Mouse (Mus musculus): ENCODE results near the gene 1500015O10Rik. TPM values are rescaled to one million over a fixed set of nuclear protein-coding genes. Genes with fewer than 3 reads are reported as not detected.

1500015O10Rik gene
- 1.1 TPM in 1 of 2 replicates, not detected in the other for polyA plus RNA-seq (2012; ENCODE audit: insufficient read depth, insufficient read length, missing spikeins)

GRCm38 (mm10) chr1:43730491-43730924 lies at the start of gene 1500015O10Rik:
1500015O10Rik (plus strand) TSS chr1:43730602.
- H3K4me1 ChIP-seq (ENCODE audit: control insufficient read depth, insufficient read depth, insufficient read length, low read length) = no peaks in the 10 kb centered on the region; the same call in 1 of the 2 replicates
- H3K27ac ChIP-seq (replicated peaks; ENCODE audit: low read depth, low read length) = no peak within 1 kb of the TSS
- no peak within 1 kb of the TSS for H3K4me3 ChIP-seq (ENCODE audit: insufficient read depth, low read depth, low read length)

- Histone ChIP-seq H3K4me1 (ENCODE audit: control insufficient read depth, insufficient read depth, insufficient read length, low read length) (0 out of 2 replicates have a peak, but pooled peaks cover under 1% of the 10 kb centered on the region), H3K27ac (replicated peaks; ENCODE audit: low read depth, low read length) (no peak overlapping the region), H3K4me3 (ENCODE audit: insufficient read depth, low read depth, low read length) (no peak overlapping the region)
These were observed 40.4 kb upstream of the 1500015O10Rik start for GRCm38 (mm10) chr1:43689983-43690382.

DNA sequence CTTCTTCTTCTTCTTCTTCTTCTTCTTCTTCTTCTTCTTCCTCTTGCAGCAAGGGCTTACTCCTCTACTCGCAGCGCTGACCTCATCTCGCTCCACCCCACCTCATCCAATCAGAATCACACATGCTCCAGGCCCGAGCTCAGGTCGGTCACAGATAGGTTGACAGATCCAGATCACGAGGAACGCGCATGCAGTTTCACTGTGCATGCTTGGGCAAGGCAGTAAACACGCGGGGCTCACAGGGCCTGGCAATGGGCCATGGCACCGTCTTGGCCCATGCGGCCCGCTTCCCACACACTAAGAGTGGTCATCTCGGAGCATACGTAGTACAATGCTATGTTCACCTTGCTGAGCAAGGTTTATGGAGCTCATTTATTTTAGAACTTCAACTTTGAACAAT lies 39.9 kb upstream of the 1500015O10Rik start:
- 0 out of 2 replicates have a peak, but pooled peaks cover 3% of the 10 kb centered on the region for H3K4me1 ChIP-seq (ENCODE audit: control insufficient read depth, insufficient read depth, insufficient read length, low read length)
- H3K4me3 ChIP-seq (ENCODE audit: insufficient read depth, low read depth, low read length) = no peak overlapping the region
- no peak overlapping the region for H3K27ac ChIP-seq (replicated peaks; ENCODE audit: low read depth, low read length)

- no peak overlapping the region for H3K27ac ChIP-seq (replicated peaks; ENCODE audit: low read depth, low read length)
- peaks cover 7% of the 10 kb centered on the region for H3K4me1 ChIP-seq (ENCODE audit: control insufficient read depth, insufficient read depth, insufficient read length, low read length)
- no peak overlapping the region for H3K4me3 ChIP-seq (ENCODE audit: insufficient read depth, low read depth, low read length)
These were observed 36.3 kb upstream of the 1500015O10Rik start for GRCm38 (mm10) chr1:43694076-43694475.

- no peak overlapping the region for H3K27ac ChIP-seq (replicated peaks; ENCODE audit: low read depth, low read length)
- no peak overlapping the region for H3K4me3 ChIP-seq (ENCODE audit: insufficient read depth, low read depth, low read length)
- H3K4me1 ChIP-seq (ENCODE audit: control insufficient read depth, insufficient read depth, insufficient read length, low read length) = peaks cover 7% of the 10 kb centered on the region
These were observed 35.4 kb upstream of the 1500015O10Rik start for GRCm38 (mm10) chr1:43694851-43695545.

- peaks cover 7% of the 10 kb centered on the region for H3K4me1 ChIP-seq (ENCODE audit: control insufficient read depth, insufficient read depth, insufficient read length, low read length)
- H3K27ac ChIP-seq (replicated peaks; ENCODE audit: low read depth, low read length) = no peak overlapping the region
- no peak overlapping the region for H3K4me3 ChIP-seq (ENCODE audit: insufficient read depth, low read depth, low read length)
These were observed 31.8 kb upstream of the 1500015O10Rik start for GRCm38 (mm10) chr1:43698577-43699000.

- no peaks in the 10 kb centered on the region for H3K4me1 ChIP-seq (ENCODE audit: control insufficient read depth, insufficient read depth, insufficient read length, low read length)
- no peak overlapping the region for H3K4me3 ChIP-seq (ENCODE audit: insufficient read depth, low read depth, low read length)
- no peak overlapping the region for H3K27ac ChIP-seq (replicated peaks; ENCODE audit: low read depth, low read length)
These were observed 15.6 kb upstream of the 1500015O10Rik start for GRCm38 (mm10) chr1:43714841-43715240.

GRCm38 (mm10) chr1:43717967-43718366 lies 12.4 kb upstream of the 1500015O10Rik start:
- H3K27ac ChIP-seq (replicated peaks; ENCODE audit: low read depth, low read length) = no peak overlapping the region
- no peak overlapping the region for H3K4me3 ChIP-seq (ENCODE audit: insufficient read depth, low read depth, low read length)

GRCm38 (mm10) chr1:43718793-43719192 lies 11.6 kb upstream of the 1500015O10Rik start:
- Histone ChIP-seq H3K4me3 (ENCODE audit: insufficient read depth, low read depth, low read length) (no peak overlapping the region), H3K27ac (replicated peaks; ENCODE audit: low read depth, low read length) (no peak overlapping the region), H3K4me1 (ENCODE audit: control insufficient read depth, insufficient read depth, insufficient read length, low read length) (no peaks in the 10 kb centered on the region)

More at GRCm38 (mm10) chr1:43717967-43718366, 12.4 kb upstream of the 1500015O10Rik start:
- no peaks in the 10 kb centered on the region for H3K4me1 ChIP-seq (ENCODE audit: control insufficient read depth, insufficient read depth, insufficient read length, low read length)

DNA sequence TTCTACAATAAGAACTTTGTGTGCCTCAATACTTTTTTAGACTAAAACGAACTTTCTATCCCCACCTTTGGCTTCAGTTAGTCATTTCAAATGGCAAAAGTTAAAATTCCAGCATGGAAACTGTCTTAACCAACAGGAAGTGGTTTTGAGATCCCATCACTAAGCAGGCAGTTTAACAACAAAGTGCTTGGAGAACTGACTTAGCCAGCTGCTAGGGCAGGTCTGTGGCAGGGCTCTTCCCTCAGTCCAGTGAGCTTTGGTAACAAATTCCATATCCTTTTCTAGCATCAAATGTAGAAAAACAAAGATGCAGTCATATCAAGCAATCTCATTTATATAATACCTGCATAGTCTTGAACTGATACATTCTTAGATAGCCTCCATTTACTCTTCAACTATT lies 7.9 kb upstream of the 1500015O10Rik start:
- Histone ChIP-seq H3K27ac (replicated peaks; ENCODE audit: low read depth, low read length) (no peak overlapping the region), H3K4me1 (ENCODE audit: control insufficient read depth, insufficient read depth, insufficient read length, low read length) (no peaks in the 10 kb centered on the region), H3K4me3 (ENCODE audit: insufficient read depth, low read depth, low read length) (no peak overlapping the region)

DNA sequence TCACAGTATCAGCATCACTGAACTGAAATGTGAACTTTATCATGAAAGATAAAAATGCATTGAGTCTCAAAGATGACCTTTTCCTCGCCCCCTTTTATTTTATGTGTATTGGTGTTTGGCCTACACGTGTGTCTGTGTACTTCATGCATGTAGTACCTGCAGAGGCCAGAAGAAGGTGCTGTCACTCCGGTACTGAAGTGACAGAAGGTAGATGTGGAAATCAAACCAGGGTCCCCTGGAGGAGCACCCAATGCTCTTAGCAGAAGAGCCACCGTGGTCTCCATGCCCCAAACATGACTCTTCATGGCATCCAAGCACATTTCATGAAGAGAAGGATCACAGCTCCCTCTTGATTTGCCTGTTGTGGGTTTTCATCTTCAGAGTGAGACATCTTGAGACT lies 1.7 kb downstream of the 1500015O10Rik start:
- Histone ChIP-seq H3K27ac (replicated peaks; ENCODE audit: low read depth, low read length) (no peak overlapping the region), H3K4me1 (ENCODE audit: control insufficient read depth, insufficient read depth, insufficient read length, low read length) (no peaks in the 10 kb centered on the region; the same call in 1 of the 2 replicates), H3K4me3 (ENCODE audit: insufficient read depth, low read depth, low read length) (no peak overlapping the region)

- Histone ChIP-seq H3K27ac (replicated peaks; ENCODE audit: low read depth, low read length) (no peak overlapping the region), H3K4me1 (ENCODE audit: control insufficient read depth, insufficient read depth, insufficient read length, low read length) (no peaks in the 10 kb centered on the region; the same call in 1 of the 2 replicates)
These were observed 2.3 kb downstream of the 1500015O10Rik start for GRCm38 (mm10) chr1:43732657-43733056.

GRCm38 (mm10) chr1:43737812-43738518 lies 7.6 kb downstream of the 1500015O10Rik start:
- H3K4me3 ChIP-seq (ENCODE audit: insufficient read depth, low read depth, low read length) = no peak overlapping the region
- H3K4me1 ChIP-seq (ENCODE audit: control insufficient read depth, insufficient read depth, insufficient read length, low read length) = no peaks in the 10 kb centered on the region
- no peak overlapping the region for H3K27ac ChIP-seq (replicated peaks; ENCODE audit: low read depth, low read length)

More at GRCm38 (mm10) chr1:43732657-43733056, 2.3 kb downstream of the 1500015O10Rik start:
- no peak overlapping the region for H3K4me3 ChIP-seq (ENCODE audit: insufficient read depth, low read depth, low read length)

DNA sequence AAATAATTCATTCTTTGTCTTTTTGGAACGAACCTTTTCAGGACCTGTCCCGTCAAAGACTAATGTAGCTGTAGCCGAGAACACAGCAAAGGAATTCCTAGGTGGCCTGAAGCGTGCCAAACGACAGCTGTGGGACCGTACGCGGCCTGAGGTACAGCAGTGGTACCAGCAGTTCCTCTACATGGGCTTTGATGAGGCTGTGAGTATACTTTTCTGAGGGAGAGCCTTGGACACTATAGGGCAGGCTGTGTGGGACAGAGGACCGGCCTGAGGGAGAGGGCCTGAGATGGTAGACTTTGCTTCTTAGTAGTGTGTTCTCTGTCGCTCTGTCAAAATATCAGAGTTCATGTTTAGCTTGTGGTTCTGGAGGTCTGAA lies 8.1 kb downstream of the 1500015O10Rik start:
- Histone ChIP-seq H3K4me3 (ENCODE audit: insufficient read depth, low read depth, low read length) (no peak overlapping the region), H3K4me1 (ENCODE audit: control insufficient read depth, insufficient read depth, insufficient read length, low read length) (no peaks in the 10 kb centered on the region), H3K27ac (replicated peaks; ENCODE audit: low read depth, low read length) (no peak overlapping the region)

DNA sequence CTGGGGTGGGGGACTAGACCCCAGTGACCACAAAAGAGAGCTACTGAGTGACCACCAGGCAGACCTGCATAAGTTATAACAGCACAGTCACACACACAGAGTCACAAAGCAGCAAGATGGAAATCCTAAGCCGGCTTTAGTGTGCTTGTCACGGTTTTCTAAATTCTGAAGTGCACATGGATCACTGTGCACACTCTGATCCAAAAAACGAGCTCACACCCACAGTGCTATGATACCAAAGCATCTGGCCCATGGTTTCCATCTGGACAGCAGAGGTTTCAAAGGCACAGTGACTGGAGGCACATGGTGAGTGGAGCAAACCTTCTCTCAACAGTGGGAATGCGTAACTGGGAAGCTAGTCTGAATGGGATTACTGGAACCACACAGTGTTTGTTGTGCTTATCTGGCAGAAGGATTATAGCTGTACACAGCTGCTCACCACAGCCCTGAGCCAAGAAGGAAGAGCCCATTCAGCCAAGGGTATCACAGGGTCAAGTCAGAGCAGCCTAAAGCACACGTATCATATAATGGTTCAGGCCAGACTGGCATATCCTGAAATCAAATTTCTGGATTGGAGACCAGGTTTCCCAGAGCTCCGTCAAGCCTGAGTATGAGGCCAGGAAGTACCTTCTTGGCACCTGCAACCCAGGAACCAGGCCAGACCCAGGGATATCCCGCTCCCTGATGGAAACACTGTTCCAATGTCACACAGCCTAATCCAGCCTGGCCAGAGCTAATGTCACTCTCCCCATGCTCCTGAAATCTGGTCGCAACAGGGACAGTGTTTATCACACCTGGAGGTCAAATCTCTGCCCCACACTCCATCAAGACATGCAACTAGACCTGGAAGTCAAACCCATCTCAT lies 24.3 kb downstream of the 1500015O10Rik start:
- H3K27ac ChIP-seq (replicated peaks; ENCODE audit: low read depth, low read length) = no peak overlapping the region
- no peaks in the 10 kb centered on the region for H3K4me1 ChIP-seq (ENCODE audit: control insufficient read depth, insufficient read depth, insufficient read length, low read length)
- H3K4me3 ChIP-seq (ENCODE audit: insufficient read depth, low read depth, low read length) = no peak overlapping the region

Measured in brown adipose tissue, adult 24 weeks (tissue).